Comparison of ENCODE assay signal across 8 mouse cellular contexts in genomic region chr3:9499994-9500553, GRCm38 (mm10).
DNase-seq lines count a peak whose midpoint lies in the region; ATAC-seq and TF ChIP-seq lines count a peak whose summit lies in the region.

No protein-coding gene starts in this region.

- peak overlapping the region; percentile 42 for H3K4me3 ChIP-seq in bone marrow macrophage, adult 2 months (ENCODE audit: insufficient read depth, low read length)
- H3K4me3 ChIP-seq in forebrain, embryonic 16.5 days (replicated peaks; ENCODE audit: low read length) = no peak overlapping the region
- no peak overlapping the region for H3K4me3 ChIP-seq in intestine, embryonic 15.5 days (replicated peaks)
- H3K4me3 ChIP-seq in midbrain, embryonic 10.5 days = no peak overlapping the region

- peak overlapping the region; percentile 35; the same call in 1 of the 2 replicates for H3K4me2 ChIP-seq in forebrain, embryonic 16.5 days (ENCODE audit: low read length)
- H3K4me2 ChIP-seq in intestine, embryonic 15.5 days (replicated peaks) = 0 out of 2 replicates have a peak overlapping the region, but pooled peaks have one; percentile 2

- DNase-seq in lung, postnatal 4 days = peak; percentile 29 to 58
- no peak for DNase-seq in lung, postnatal 25 days (ENCODE audit: low spot score)
- DNase-seq in midbrain, embryonic 10.5 days (ENCODE audit: low spot score) = no peak
- DNase-seq in gastrocnemius, postnatal 14 days = no peak
- no peak for DNase-seq in embryo, embryonic 11 days

- no peaks in the 10 kb centered on the region for H3K9me3 ChIP-seq in forebrain, embryonic 16.5 days (ENCODE audit: control insufficient read depth, low read length)
- H3K9me3 ChIP-seq in intestine, embryonic 15.5 days = no peaks in the 10 kb centered on the region
- H3K9me3 ChIP-seq in midbrain, embryonic 10.5 days (replicated peaks) = no peaks in the 10 kb centered on the region

- intact Hi-C loops in gastrocnemius, postnatal 14 days (cut with DNase I; ENCODE audit: low total_unique reads) = no loop called here

- no peak for TF ChIP-seq POLR2A in bone marrow macrophage, adult 2 months (IDR thresholded peaks at IDR 0.05; ENCODE audit: borderline replicate concordance, low read depth, low read length)

- no peaks in the 10 kb centered on the region for H3K27me3 ChIP-seq in forebrain, embryonic 16.5 days (replicated peaks; ENCODE audit: control insufficient read depth, insufficient read depth, low read length)
- H3K27me3 ChIP-seq in intestine, embryonic 15.5 days (replicated peaks) = no peaks in the 10 kb centered on the region
- no peaks in the 10 kb centered on the region for H3K27me3 ChIP-seq in midbrain, embryonic 10.5 days (ENCODE audit: low read depth, poor library complexity, severe bottlenecking)

- peak; percentile 21 for ATAC-seq in forebrain, embryonic 16.5 days
- ATAC-seq in intestine, embryonic 15.5 days = peak; percentile 65

- peaks cover 37% of the 10 kb centered on the region for H3K4me1 ChIP-seq in bone marrow macrophage, adult 2 months (ENCODE audit: control insufficient read depth, insufficient read depth, low read length)
- H3K4me1 ChIP-seq in forebrain, embryonic 16.5 days (replicated peaks; ENCODE audit: control insufficient read depth, insufficient read depth, low read length) = peaks cover 38% of the 10 kb centered on the region
- peaks cover 11% of the 10 kb centered on the region for H3K4me1 ChIP-seq in intestine, embryonic 15.5 days (replicated peaks)
- H3K4me1 ChIP-seq in midbrain, embryonic 10.5 days = peaks cover 25% of the 10 kb centered on the region

- peak overlapping the region; percentile 55 for H3K27ac ChIP-seq in bone marrow macrophage, adult 2 months (ENCODE audit: insufficient read depth, low read depth, low read length)
- peak overlapping the region; percentile 57 for H3K27ac ChIP-seq in forebrain, embryonic 16.5 days (ENCODE audit: low read length)
- peak overlapping the region; percentile 52 for H3K27ac ChIP-seq in intestine, embryonic 15.5 days
- peak overlapping the region; percentile 77 for H3K27ac ChIP-seq in midbrain, embryonic 10.5 days (replicated peaks)

- TF ChIP-seq CTCF in bone marrow macrophage, adult 2 months (IDR thresholded peaks at IDR 0.05; ENCODE audit: low read depth, low read length) = no peak

- H3K36me3 ChIP-seq in forebrain, embryonic 16.5 days (ENCODE audit: control insufficient read depth, insufficient read depth) = no peaks in the 10 kb centered on the region
- no peaks in the 10 kb centered on the region for H3K36me3 ChIP-seq in intestine, embryonic 15.5 days
- H3K36me3 ChIP-seq in midbrain, embryonic 10.5 days = no peaks in the 10 kb centered on the region

- no peak overlapping the region; the same call in 1 of the 2 replicates for H3K9ac ChIP-seq in forebrain, embryonic 16.5 days (replicated peaks; ENCODE audit: low read depth, low read length)
- no peak overlapping the region for H3K9ac ChIP-seq in intestine, embryonic 15.5 days

- WGBS in forebrain, embryonic 16.5 days = 22% methylated on average over 8 of the region's 8 CpGs
- WGBS in intestine, embryonic 15.5 days = 45% methylated on average over 8 of the region's 8 CpGs
- WGBS in midbrain, embryonic 10.5 days = 60% methylated on average over 8 of the region's 8 CpGs

Comparison
In these comparisons a context has a peak if more than half of its experiments do, and no peak if none do; other contexts are left out.
1. DNase-seq: peak in lung, postnatal 4 days (2 of 2); none in lung, postnatal 25 days (single experiment), midbrain, embryonic 10.5 days (single experiment), gastrocnemius, postnatal 14 days (single experiment) and embryo, embryonic 11 days (single experiment).
2. Peak in every context shown above with its lines, with median percentiles within 50 percentile points of each other: H3K27ac ChIP-seq.